Mouse (Mus musculus) hindbrain, embryonic 13.5 days (tissue): ENCODE results near the gene Pttg1ip. TPM values are rescaled to one million over a fixed set of nuclear protein-coding genes. Genes with fewer than 3 reads are reported as not detected.
A peak's percentile ranks its signal among the peaks of the same experiment; 100 is the strongest.

Experiments used
- ATAC-seq: fragments of 200-750 bp; cut with Nextera tagmentation; 2 replicates; pipeline ENCODE4 v1.8.0; 2017; ENCODE audit warnings: moderate TSS enrichment; ENCODE audit not compliant: low FRiP score
- H3K27ac ChIP-seq: fragments of 300-500 bp; sonication (generic); 2 replicates; pipeline ENCODE4 v1.5.1; 2015; ENCODE audit warnings: inconsistent platforms, mild to moderate bottlenecking, moderate library complexity
- H3K27me3 ChIP-seq: fragments of 300-500 bp; sonication (generic); 2 replicates; pipeline ENCODE4 v1.6.1; 2015; ENCODE audit warnings: mild to moderate bottlenecking, inconsistent platforms
- H3K36me3 ChIP-seq: fragments of 300-500 bp; sonication (generic); 2 replicates; pipeline ENCODE4 v1.6.1; 2015; ENCODE audit warnings: mild to moderate bottlenecking, inconsistent platforms
- H3K4me1 ChIP-seq: fragments of 300-500 bp; sonication (generic); replicated peaks from 2 replicates; pipeline ENCODE4 v1.6.1; 2015; ENCODE audit warnings: inconsistent platforms
- H3K4me2 ChIP-seq: fragments of 300-500 bp; sonication (generic); 2 replicates; pipeline ENCODE4 v1.6.1; 2015; ENCODE audit warnings: inconsistent platforms, mild to moderate bottlenecking, moderate library complexity
- H3K4me3 ChIP-seq: fragments of 300-500 bp; sonication (generic); 2 replicates; pipeline ENCODE4 v1.5.1; 2015; ENCODE audit warnings: mild to moderate bottlenecking, inconsistent platforms
- H3K9ac ChIP-seq: fragments of 300-500 bp; sonication (generic); 2 replicates; pipeline ENCODE4 v1.6.1; 2015; ENCODE audit warnings: mild to moderate bottlenecking, inconsistent platforms
- H3K9me3 ChIP-seq: fragments of 300-500 bp; sonication (generic); 2 replicates; pipeline ENCODE4 v1.6.1; 2016; ENCODE audit warnings: inconsistent platforms
- WGBS: fragments of 180-500 bp; shearing (Covaris S2); methylation state at CpG from one replicate; pipeline ENCODE4 v1.1.7; 2015; 5-methylcytosine and 5-hydroxymethylcytosine counted together
- microRNA counts: library from miRNA; unstranded; fragments of <30 nt; microRNA quantifications from one replicate; lab custom pipeline; 2016
- microRNA-seq: library from miRNA; unstranded; fragments of <30 nt; microRNA quantifications from one replicate; pipeline ENCODE4, GENCODE M21; 2016
- polyA plus RNA-seq: library from polyadenylated mRNA; unstranded; fragments of >200 nt; fragmentation: Nextera tagmentation; extraction: Ambion mirVana; gene quantifications from 2 replicates; pipeline ENCODE4 v1.2.1, GENCODE M21; 2015

The Pttg1ip gene
- polyA plus RNA-seq, 1 experiment from 2014 or later, result 69.0 TPM

- peaks cover 54% of the 10 kb centered on the region for H3K36me3 ChIP-seq
- no peak overlapping the region for H3K9ac ChIP-seq
- no peaks in the 10 kb centered on the region for H3K27me3 ChIP-seq
- H3K4me3 ChIP-seq, result no peak overlapping the region
- H3K9me3 ChIP-seq, result no peaks in the 10 kb centered on the region
- H3K4me1 ChIP-seq, result peaks cover 28% of the 10 kb centered on the region
- WGBS, result 84% methylated on average over 6 of the region's 6 CpGs
- no peak for ATAC-seq
- H3K27ac ChIP-seq, result no peak overlapping the region
- no peak overlapping the region for H3K4me2 ChIP-seq
Observed at GRCm38 (mm10) chr10:77634016-77634415, 52.5 kb downstream of the Pttg1ip start.

- Histone ChIP-seq H3K4me3 (no peak overlapping the region), H3K4me2 (no peak overlapping the region), H3K9me3 (no peaks in the 10 kb centered on the region), H3K9ac (no peak overlapping the region), H3K27me3 (no peaks in the 10 kb centered on the region), H3K36me3 (peaks cover 56% of the 10 kb centered on the region), H3K4me1 (peaks cover 28% of the 10 kb centered on the region), H3K27ac (peak overlapping the region; percentile 66)
- ATAC-seq, result 0 out of 2 replicates have a peak, but pooled peaks have one; percentile 21
- WGBS, result 56% methylated on average over 13 of the region's 13 CpGs
Observed at GRCm38 (mm10) chr10:77634452-77635231, 53.1 kb downstream of the Pttg1ip start.

GRCm38 (mm10) chr10:77636234-77636922, 54.9 kb downstream of the Pttg1ip start:
- H3K36me3 ChIP-seq, result peaks cover 68% of the 10 kb centered on the region
- H3K9me3 ChIP-seq, result no peaks in the 10 kb centered on the region
- WGBS, result 93% methylated on average over 7 of the region's 7 CpGs
- no peak overlapping the region for H3K27ac ChIP-seq
- ATAC-seq, result no peak
- peaks cover 28% of the 10 kb centered on the region for H3K4me1 ChIP-seq
- H3K4me3 ChIP-seq, result no peak overlapping the region
- no peak overlapping the region for H3K9ac ChIP-seq
- no peak overlapping the region for H3K4me2 ChIP-seq
- no peaks in the 10 kb centered on the region for H3K27me3 ChIP-seq

- no peak for ATAC-seq
- no peaks in the 10 kb centered on the region for H3K27me3 ChIP-seq
- 73% methylated on average over 6 of the region's 6 CpGs for WGBS
- H3K36me3 ChIP-seq, result peaks cover 71% of the 10 kb centered on the region
- no peak overlapping the region for H3K27ac ChIP-seq
- no peaks in the 10 kb centered on the region for H3K9me3 ChIP-seq
- H3K4me1 ChIP-seq, result peaks cover 25% of the 10 kb centered on the region
- H3K9ac ChIP-seq, result peak overlapping the region; percentile 46; the same call in 1 of the 2 replicates
- H3K4me2 ChIP-seq, result no peak overlapping the region
- no peak overlapping the region for H3K4me3 ChIP-seq
Observed at GRCm38 (mm10) chr10:77638956-77639355, 57.4 kb downstream of the Pttg1ip start.

GRCm38 (mm10) chr10:77643160-77643559, 61.6 kb downstream of the Pttg1ip start:
- WGBS, result 85% methylated on average over 7 of the region's 7 CpGs
- Histone ChIP-seq H3K27me3 (no peaks in the 10 kb centered on the region), H3K4me1 (peaks cover 9% of the 10 kb centered on the region), H3K4me2 (no peak overlapping the region), H3K27ac (no peak overlapping the region), H3K9ac (no peak overlapping the region), H3K4me3 (no peak overlapping the region), H3K9me3 (no peaks in the 10 kb centered on the region), H3K36me3 (peaks cover 76% of the 10 kb centered on the region)
- ATAC-seq, result no peak

- no peak for ATAC-seq
- Histone ChIP-seq H3K4me3 (no peak overlapping the region), H3K9ac (no peak overlapping the region), H3K27me3 (no peaks in the 10 kb centered on the region), H3K4me1 (peaks cover 12% of the 10 kb centered on the region), H3K9me3 (no peaks in the 10 kb centered on the region), H3K36me3 (peaks cover 61% of the 10 kb centered on the region), H3K4me2 (no peak overlapping the region), H3K27ac (no peak overlapping the region)
- 97% methylated on average over 5 of the region's 5 CpGs for WGBS
Observed at GRCm38 (mm10) chr10:77645571-77645970, 64.1 kb downstream of the Pttg1ip start.

- peaks cover 12% of the 10 kb centered on the region for H3K4me1 ChIP-seq
Observed at GRCm38 (mm10) chr10:77647461-77647860, 65.9 kb downstream of the Pttg1ip start.

GRCm38 (mm10) chr10:77647901-77648300, 66.4 kb downstream of the Pttg1ip start:
- no peak for ATAC-seq
- no peak overlapping the region for H3K27ac ChIP-seq
- H3K4me1 ChIP-seq, result peaks cover 12% of the 10 kb centered on the region
- H3K4me2 ChIP-seq, result no peak overlapping the region
- H3K27me3 ChIP-seq, result no peaks in the 10 kb centered on the region
- WGBS, result 87% methylated on average over 8 of the region's 8 CpGs
- no peak overlapping the region for H3K4me3 ChIP-seq
- peaks cover 41% of the 10 kb centered on the region for H3K36me3 ChIP-seq
- no peaks in the 10 kb centered on the region for H3K9me3 ChIP-seq
- H3K9ac ChIP-seq, result no peak overlapping the region

More at GRCm38 (mm10) chr10:77647461-77647860, 65.9 kb downstream of the Pttg1ip start:
- Histone ChIP-seq H3K9ac (no peak overlapping the region), H3K36me3 (peaks cover 44% of the 10 kb centered on the region), H3K4me2 (no peak overlapping the region), H3K27me3 (no peaks in the 10 kb centered on the region), H3K4me3 (no peak overlapping the region), H3K9me3 (no peaks in the 10 kb centered on the region), H3K27ac (no peak overlapping the region)
- ATAC-seq, result no peak
- WGBS, result 86% methylated on average over 1 of the region's 1 CpGs

MicroRNAs within 50 kb of the gene (microRNA counts, 519-probe panel; counts per million panel counts)
- 51.3 counts per million for microRNA mmu-miR-1930 (lab: Ali Mortazavi, UCI)

Small RNA genes within 50 kb of the gene (microRNA-seq; reads per million reads assigned to microRNA genes)
- 10.2 reads per million, percentile 24 among the genes with 10 or more reads in this experiment for gene Mir1930

Other genes starting within 250 kb of the Pttg1ip start
- gene Adarb1, start 163.4 kb upstream of the Pttg1ip start, polyA plus RNA-seq, result 12.0 and 13.4 TPM in 2 replicates
- gene Fam207a, start 65.9 kb upstream of the Pttg1ip start, polyA plus RNA-seq, result 41.2 and 41.8 TPM in 2 replicates
- 0.67 and 0.90 TPM in 2 replicates for gene Itgb2, start 51.5 kb upstream of the Pttg1ip start, polyA plus RNA-seq
- gene Sumo3, start 24.4 kb downstream of the Pttg1ip start, polyA plus RNA-seq, result 271 and 274 TPM in 2 replicates
- gene Gm49325, start 24.5 kb downstream of the Pttg1ip start, polyA plus RNA-seq, result 2.1 and 3.4 TPM in 2 replicates
- gene Ube2g2, start 40.6 kb downstream of the Pttg1ip start, polyA plus RNA-seq, result 94.5 and 95.0 TPM in 2 replicates
- gene Tspear, start 104.8 kb downstream of the Pttg1ip start, polyA plus RNA-seq, result 0.74 and 0.82 TPM in 2 replicates
- not detected in 2 replicates for gene Gm19402, start 109.0 kb downstream of the Pttg1ip start, polyA plus RNA-seq
- not detected in 2 replicates for gene Gm9508, start 115.5 kb downstream of the Pttg1ip start, polyA plus RNA-seq
- not detected in 2 replicates for gene Gm10272, start 124.9 kb downstream of the Pttg1ip start, polyA plus RNA-seq
- not detected in 2 replicates for gene Gm10024, start 129.7 kb downstream of the Pttg1ip start, polyA plus RNA-seq
- gene Gm10142, start 134.1 kb downstream of the Pttg1ip start, polyA plus RNA-seq, result not detected in 2 replicates
- gene Krtap12-1, start 138.9 kb downstream of the Pttg1ip start, polyA plus RNA-seq, result not detected in 2 replicates
- gene Gm10100, start 144.8 kb downstream of the Pttg1ip start, polyA plus RNA-seq, result not detected in 2 replicates
- not detected in 2 replicates for gene Gm18596, start 160.9 kb downstream of the Pttg1ip start, polyA plus RNA-seq
- not detected in 2 replicates for gene Gm9736, start 169.6 kb downstream of the Pttg1ip start, polyA plus RNA-seq
- not detected in 2 replicates for gene Gm3233, start 178.0 kb downstream of the Pttg1ip start, polyA plus RNA-seq
- not detected in 2 replicates for gene Gm3238, start 189.6 kb downstream of the Pttg1ip start, polyA plus RNA-seq
- not detected in 2 replicates for gene Gm7138, start 195.2 kb downstream of the Pttg1ip start, polyA plus RNA-seq
- not detected in 2 replicates for gene Gm3250, start 200.8 kb downstream of the Pttg1ip start, polyA plus RNA-seq
- not detected in 2 replicates for gene Gm7137, start 206.5 kb downstream of the Pttg1ip start, polyA plus RNA-seq
- not detected in 2 replicates for gene Gm9639, start 213.4 kb downstream of the Pttg1ip start, polyA plus RNA-seq
- not detected in 2 replicates for gene Gm19668, start 217.4 kb downstream of the Pttg1ip start, polyA plus RNA-seq
- not detected in 2 replicates for gene Gm9507, start 230.1 kb downstream of the Pttg1ip start, polyA plus RNA-seq
- gene Gm2696, start 233.0 kb downstream of the Pttg1ip start, polyA plus RNA-seq, result not detected in 2 replicates
- not detected in 2 replicates for gene Krtap10-4, start 245.4 kb downstream of the Pttg1ip start, polyA plus RNA-seq